Mouse (Mus musculus) cerebellum, adult 2 months (tissue): Measurements from ENCODE around the gene Fam78b. TPM values are rescaled to one million over a fixed set of nuclear protein-coding genes. Genes with fewer than 3 reads are reported as not detected.

Experiments used
- DNase-seq, 2 experiments: peaks; one replicate each; pipeline ENCODE4 v3.0.0; 2021
- H3K27ac ChIP-seq: fragments of 200-500 bp; 2 replicates; pipeline ENCODE4 v1.5.1; 2012; ENCODE audit warnings: low read length, control low read depth, inconsistent platforms; ENCODE audit not compliant: insufficient read depth
- H3K27me3 ChIP-seq: fragments of 200-500 bp; 2 replicates; pipeline ENCODE4 v1.6.1; 2012; ENCODE audit warnings: inconsistent platforms, mild to moderate bottlenecking, low read length, moderate library complexity; ENCODE audit not compliant: control insufficient read depth, insufficient read depth
- H3K4me1 ChIP-seq: fragments of 200-500 bp; 2 replicates; pipeline ENCODE4 v1.6.1; 2011; ENCODE audit warnings: low read length; ENCODE audit not compliant: control insufficient read depth, insufficient read depth
- H3K4me3 ChIP-seq: fragments of 200-500 bp; replicated peaks from 2 replicates; pipeline ENCODE3; 2011; ENCODE audit warnings: mild to moderate bottlenecking, low read depth, low read length, control low read depth; ENCODE audit not compliant: insufficient read depth
- CTCF ChIP-seq: fragments of 200-500 bp; IDR thresholded peaks from 2 replicates; pipeline ENCODE4 v1.5.1; 2011; ENCODE audit warnings: low read depth, mild to moderate bottlenecking, control low read depth, low read length, moderate library complexity, borderline replicate concordance; ENCODE audit not compliant: insufficient read depth
- POLR2A ChIP-seq: fragments of 200-500 bp; IDR thresholded peaks from 2 replicates; pipeline ENCODE4 v1.6.1; 2011; ENCODE audit warnings: low read length, control low read depth, borderline replicate concordance; ENCODE audit not compliant: insufficient read depth
- WGBS: fragments of 180-500 bp; shearing (Covaris S2); methylation state at CpG from one replicate; pipeline ENCODE4 v1.1.7; 2018; 5-methylcytosine and 5-hydroxymethylcytosine counted together
- polyA plus RNA-seq: library from polyadenylated mRNA; depleted of rRNA; stranded (reverse); fragments of >200 nt; gene quantifications from 2 replicates; pipeline ENCODE4 v1.2.3, GENCODE M21; 2012

Gene Fam78b
- polyA plus RNA-seq, 1 experiment = 27.5 TPM

DNA sequence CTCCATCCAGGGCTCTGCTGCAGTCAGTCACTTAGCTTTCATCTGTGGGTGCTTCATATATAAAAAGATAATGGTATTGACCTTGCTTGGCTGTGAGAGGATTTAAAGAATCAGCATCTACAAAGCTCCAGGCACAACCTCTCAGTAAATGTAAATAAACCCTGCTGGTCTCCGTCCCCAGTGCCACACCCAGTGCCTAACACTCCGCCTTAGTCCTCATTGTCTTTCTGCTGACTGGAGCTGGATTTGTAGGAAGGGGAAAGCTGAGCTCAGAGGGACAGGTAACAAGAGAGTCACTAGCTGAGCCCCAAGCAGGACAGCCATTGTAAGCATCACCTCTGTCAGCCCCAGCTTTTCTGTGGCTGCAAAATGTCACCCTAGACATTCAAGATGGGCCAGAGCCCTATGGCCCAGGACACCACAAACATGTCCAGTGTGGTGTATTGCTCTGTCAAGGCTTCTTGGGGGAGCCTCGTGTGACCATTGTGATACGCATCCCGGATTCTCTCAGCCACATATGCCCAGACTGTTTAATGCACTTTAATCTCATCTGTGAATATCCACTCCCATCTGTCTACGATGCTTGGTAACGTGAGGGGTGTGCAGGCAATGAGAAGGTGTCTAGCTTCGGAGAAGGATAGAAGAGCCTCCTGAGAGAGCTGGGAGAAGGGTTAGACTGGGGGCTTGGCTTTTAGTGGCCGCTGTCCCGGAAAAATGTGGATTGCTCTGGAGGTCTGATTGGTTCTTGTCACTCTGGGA, 45.1 kb downstream of the Fam78b start:
- no peak overlapping the region for H3K27ac ChIP-seq
- no peak overlapping the region for H3K4me3 ChIP-seq
- DNase-seq = no peak
- peaks cover 22% of the 10 kb centered on the region for H3K4me1 ChIP-seq
- 72% methylated on average over 10 of the region's 10 CpGs for WGBS
- H3K27me3 ChIP-seq = no peaks in the 10 kb centered on the region
- TF ChIP-seq POLR2A (no peak), CTCF (no peak)

DNA sequence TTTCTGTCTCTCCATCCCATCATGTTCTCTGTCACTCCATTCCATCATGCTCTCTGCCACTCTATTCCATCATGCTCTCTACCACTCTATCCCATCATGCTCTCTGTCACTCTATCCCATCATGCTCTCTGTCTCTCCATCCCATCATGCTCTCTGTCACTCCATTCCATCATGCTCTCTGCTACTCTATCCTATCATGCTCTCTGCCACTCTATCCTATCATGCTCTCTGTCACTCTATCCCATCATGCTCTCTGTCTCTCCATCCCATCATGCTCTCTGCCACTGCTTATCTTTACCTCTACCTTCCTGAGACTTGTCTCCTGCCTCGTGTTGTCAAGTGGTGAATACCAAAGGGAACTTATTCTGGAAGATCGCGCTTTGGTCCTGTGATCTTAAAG, 49.6 kb downstream of the Fam78b start:
- Histone ChIP-seq H3K4me3 (no peak overlapping the region), H3K4me1 (peaks cover 14% of the 10 kb centered on the region), H3K27me3 (no peaks in the 10 kb centered on the region), H3K27ac (no peak overlapping the region)
- TF ChIP-seq CTCF (no peak), POLR2A (no peak)
- DNase-seq = no peak
- 95% methylated on average over 3 of the region's 3 CpGs for WGBS

DNA sequence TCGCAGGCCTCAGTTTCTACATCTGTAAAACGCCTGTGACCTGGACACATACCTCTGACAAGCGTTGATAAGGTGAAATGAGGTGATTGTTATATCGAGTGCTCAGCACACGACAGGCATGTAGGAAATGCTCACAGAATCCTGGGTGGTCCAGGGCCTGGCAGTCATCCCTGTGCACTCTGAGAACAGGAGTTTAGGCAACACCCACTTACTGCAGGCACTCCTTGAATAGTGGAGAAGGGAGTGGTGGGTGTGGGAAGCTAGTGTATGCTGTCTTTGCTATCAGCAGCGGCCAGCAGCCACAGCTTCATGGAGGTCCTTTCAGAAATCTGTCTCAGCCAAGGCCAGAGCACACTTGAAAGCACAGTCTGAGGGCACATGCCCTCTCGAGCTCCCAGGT, 52.8 kb downstream of the Fam78b start:
- Histone ChIP-seq H3K27ac (no peak overlapping the region), H3K27me3 (no peaks in the 10 kb centered on the region), H3K4me3 (no peak overlapping the region), H3K4me1 (peaks cover 17% of the 10 kb centered on the region)
- TF ChIP-seq POLR2A = no peak
- no peak for TF ChIP-seq CTCF
- WGBS = 73% methylated on average over 7 of the region's 7 CpGs
- no peak for DNase-seq

DNA sequence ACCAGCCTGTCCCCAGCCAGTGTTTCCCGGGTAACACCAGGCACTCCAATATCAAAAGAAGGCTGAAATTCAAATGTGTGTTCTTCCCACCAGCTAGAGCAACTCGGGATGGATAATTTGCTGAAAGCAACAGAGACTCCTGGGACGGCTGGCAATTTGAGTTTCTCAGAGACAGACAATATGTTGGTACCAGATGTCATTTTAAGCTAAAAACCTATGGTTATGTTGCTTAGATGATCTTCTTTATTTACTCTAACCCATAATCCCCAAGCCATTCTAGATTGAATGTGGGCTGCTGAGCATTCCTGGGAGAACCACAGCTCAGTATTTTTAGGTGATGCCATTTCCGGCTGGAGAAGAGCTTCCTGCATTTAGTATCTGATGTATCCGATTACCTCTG, 56.3 kb downstream of the Fam78b start:
- 34% methylated on average over 5 of the region's 5 CpGs for WGBS
- TF ChIP-seq POLR2A (no peak), CTCF (no peak)
- no peak for DNase-seq
- no peak overlapping the region for H3K4me3 ChIP-seq
- H3K27ac ChIP-seq = 0 out of 2 replicates have a peak overlapping the region, but pooled peaks have one; percentile 40
- H3K27me3 ChIP-seq = no peaks in the 10 kb centered on the region
- peaks cover 22% of the 10 kb centered on the region for H3K4me1 ChIP-seq

DNA sequence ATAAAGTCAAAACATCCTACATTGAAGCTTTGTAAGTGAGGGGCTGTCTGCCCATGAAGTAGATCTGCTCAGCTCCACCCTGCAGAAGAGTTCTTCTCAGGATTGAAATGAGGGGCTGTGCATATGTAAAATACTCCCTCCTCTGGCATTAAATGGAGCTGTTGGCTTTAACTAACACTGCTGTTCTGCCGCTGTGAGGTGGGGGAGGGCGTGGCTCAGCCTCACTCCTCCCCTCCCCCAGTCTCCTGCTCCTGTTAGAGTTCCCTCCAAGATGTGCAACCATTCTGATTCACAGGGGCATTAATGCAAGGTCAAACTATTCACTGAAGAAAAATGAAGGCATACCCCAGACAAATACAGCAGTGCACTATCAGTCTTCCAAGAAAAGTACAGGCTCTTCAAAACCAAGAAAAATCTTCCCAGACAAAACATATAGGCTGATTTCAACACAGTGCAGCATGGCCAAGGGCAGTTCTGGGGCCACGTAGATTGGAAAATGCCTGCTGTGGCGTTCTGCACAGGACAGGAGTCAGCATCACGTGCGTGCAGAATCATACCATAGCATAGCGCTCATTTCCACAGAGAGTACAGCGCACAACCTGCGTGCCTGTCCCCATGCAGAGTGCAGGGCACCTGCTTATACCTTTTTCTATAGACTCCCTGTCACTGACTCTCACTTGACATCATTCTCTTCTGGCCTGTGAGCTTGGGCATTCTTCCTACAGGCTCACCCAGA, 58.5 kb downstream of the Fam78b start:
- H3K4me1 ChIP-seq = peaks cover 38% of the 10 kb centered on the region
- H3K27ac ChIP-seq = no peak overlapping the region
- H3K4me3 ChIP-seq = no peak overlapping the region
- TF ChIP-seq CTCF (no peak), POLR2A (no peak)
- 78% methylated on average over 9 of the region's 9 CpGs for WGBS
- DNase-seq = no peak
- H3K27me3 ChIP-seq = no peaks in the 10 kb centered on the region

DNA sequence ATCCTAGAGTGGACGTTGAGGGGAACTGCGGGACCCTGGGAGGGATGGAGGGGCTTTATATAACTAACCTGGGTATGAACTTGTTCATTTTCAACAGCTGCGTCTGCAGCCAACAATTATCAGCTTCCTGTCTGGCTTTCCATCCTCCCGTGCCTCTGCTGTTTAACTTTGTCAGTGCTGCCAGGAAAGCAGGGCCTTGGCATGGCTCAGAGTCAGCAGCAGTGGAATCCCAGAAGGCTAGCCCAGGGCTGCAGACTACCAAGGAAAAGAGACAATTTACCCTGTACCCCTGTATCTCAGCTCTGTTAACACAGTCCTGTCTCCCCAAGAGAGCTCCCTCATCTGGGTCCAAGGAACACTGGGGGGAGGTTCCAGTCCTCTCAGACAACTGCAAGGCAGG, 62.8 kb downstream of the Fam78b start:
- Histone ChIP-seq H3K4me1 (peaks cover 62% of the 10 kb centered on the region), H3K4me3 (no peak overlapping the region), H3K27ac (0 out of 2 replicates have a peak overlapping the region, but pooled peaks have one; percentile 19), H3K27me3 (no peaks in the 10 kb centered on the region)
- peak; percentile 46 to 50 for DNase-seq
- no peak for TF ChIP-seq POLR2A
- TF ChIP-seq CTCF = no peak
- 15% methylated on average over 4 of the region's 4 CpGs for WGBS

DNA sequence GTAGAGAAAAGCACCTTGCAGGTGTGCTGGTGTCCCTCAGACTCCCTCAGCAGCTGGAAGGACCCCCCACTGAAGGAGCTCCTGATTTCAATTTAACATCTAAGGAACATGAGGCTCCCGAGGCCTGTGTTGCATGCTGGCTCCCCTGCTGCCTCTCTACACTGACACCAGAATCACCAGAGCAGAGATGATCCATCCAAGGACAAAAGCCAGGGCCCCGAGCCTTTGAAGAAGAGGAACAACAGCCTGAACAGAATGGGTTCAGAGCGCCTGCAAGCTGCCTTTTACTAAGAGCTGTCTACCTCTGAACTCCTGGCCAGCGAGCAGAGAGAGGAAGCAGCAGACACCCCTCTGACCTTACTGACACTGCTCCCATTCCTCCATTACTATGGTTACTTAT, 64.3 kb downstream of the Fam78b start:
- TF ChIP-seq POLR2A (no peak), CTCF (no peak)
- H3K4me3 ChIP-seq = no peak overlapping the region
- DNase-seq = no peak
- peak overlapping the region; percentile 67; the same call in 1 of the 2 replicates for H3K27ac ChIP-seq
- 37% methylated on average over 4 of the region's 4 CpGs for WGBS
- no peaks in the 10 kb centered on the region for H3K27me3 ChIP-seq
- H3K4me1 ChIP-seq = peaks cover 75% of the 10 kb centered on the region
